ENCODE assay signal across 10 mouse cellular contexts in the genomic region with DNA sequence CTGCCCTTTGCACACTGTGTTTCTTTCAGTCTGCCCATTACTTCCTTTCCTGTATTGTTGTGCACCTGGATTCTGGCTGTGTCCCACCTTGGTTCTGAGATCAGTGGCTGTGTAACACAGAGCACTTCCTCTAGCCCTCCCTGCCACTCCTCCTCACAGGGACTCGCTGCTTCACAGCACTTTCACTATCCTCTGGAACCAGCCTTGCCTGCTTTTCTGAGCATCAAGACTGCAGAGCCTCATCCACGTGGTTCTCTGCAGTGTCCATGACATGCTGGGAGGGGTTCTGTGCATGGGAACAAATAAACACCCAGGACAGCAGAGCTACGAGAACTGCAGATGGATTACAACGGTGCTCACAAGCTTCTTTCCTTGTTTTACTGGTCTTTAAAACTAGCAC. TPM values are rescaled to one million over a fixed set of nuclear protein-coding genes. Genes with fewer than 3 reads are reported as not detected.
DNase-seq lines count a peak whose midpoint lies in the region; ATAC-seq and TF ChIP-seq lines count a peak whose summit lies in the region.
"Had no signal": no experiment of that assay in that cellular context is flagged by ENCODE, and none has a peak within 500 bp of the region (broad histone marks: within the 10 kb centered on the region; RNA-seq: fewer than 3 reads in every experiment).

No protein-coding gene starts in this region.

- H3K4me3 ChIP-seq in heart, adult 2 months = no peak overlapping the region
- no peak overlapping the region for H3K4me3 ChIP-seq in heart, embryonic 12.5 days
- no peak overlapping the region for H3K4me3 ChIP-seq in intestine, embryonic 14.5 days (ENCODE audit: low read depth, low read length)
- no peak overlapping the region for H3K4me3 ChIP-seq in forebrain, embryonic 15.5 days
- H3K4me3 ChIP-seq: limb, embryonic 15.5 days had no signal

- intact Hi-C loops in heart, adult 2 months (cut with DNase I) = no loop called here

- TF ChIP-seq POLR2A in heart, adult 2 months (IDR thresholded peaks at IDR 0.05; ENCODE audit: insufficient read depth, low read depth, low read length) = no peak

- peak overlapping the region; percentile 2; the same call in 1 of the 2 replicates for H3K9ac ChIP-seq in heart, adult 2 months (ENCODE audit: low read depth, low read length)
- no peak overlapping the region for H3K9ac ChIP-seq in heart, embryonic 12.5 days
- no peak overlapping the region for H3K9ac ChIP-seq in intestine, embryonic 14.5 days (ENCODE audit: low read length)
- no peak overlapping the region for H3K9ac ChIP-seq in forebrain, embryonic 15.5 days (replicated peaks)
- H3K9ac ChIP-seq: limb, embryonic 15.5 days had no signal

- H3K27ac ChIP-seq in heart, adult 2 months = no peak overlapping the region
- H3K27ac ChIP-seq in heart, embryonic 12.5 days (ENCODE audit: poor library complexity, severe bottlenecking) = no peak overlapping the region
- no peak overlapping the region for H3K27ac ChIP-seq in intestine, embryonic 14.5 days (ENCODE audit: low read depth)
- H3K27ac ChIP-seq in forebrain, embryonic 15.5 days (replicated peaks) = no peak overlapping the region
- H3K27ac ChIP-seq: limb, embryonic 15.5 days had no signal

- 0 out of 2 replicates have a peak, but pooled peaks cover 2% of the 10 kb centered on the region for H3K79me2 ChIP-seq in heart, adult 2 months (replicated peaks; ENCODE audit: control insufficient read depth, insufficient read depth, low read length)

- H3K9me3 ChIP-seq in heart, embryonic 12.5 days (replicated peaks) = no peaks in the 10 kb centered on the region
- no peaks in the 10 kb centered on the region for H3K9me3 ChIP-seq in intestine, embryonic 14.5 days (ENCODE audit: control insufficient read depth, low read length)
- no peaks in the 10 kb centered on the region for H3K9me3 ChIP-seq in forebrain, embryonic 15.5 days
- H3K9me3 ChIP-seq: limb, embryonic 15.5 days had no signal

- TF ChIP-seq EP300 in heart, adult 2 months (IDR thresholded peaks at IDR 0.05; ENCODE audit: insufficient read depth, low read depth, low read length) = no peak

- no peaks in the 10 kb centered on the region for H3K27me3 ChIP-seq in heart, adult 2 months (ENCODE audit: control insufficient read depth, insufficient read depth, low read length)
- H3K27me3 ChIP-seq in heart, embryonic 12.5 days (replicated peaks) = no peaks in the 10 kb centered on the region
- no peaks in the 10 kb centered on the region for H3K27me3 ChIP-seq in intestine, embryonic 14.5 days (replicated peaks; ENCODE audit: control insufficient read depth, insufficient read depth, low read length)
- no peaks in the 10 kb centered on the region for H3K27me3 ChIP-seq in forebrain, embryonic 15.5 days
- H3K27me3 ChIP-seq: limb, embryonic 15.5 days had no signal

- no peak for TF ChIP-seq CTCF in heart, adult 2 months (IDR thresholded peaks at IDR 0.05)

- DNase-seq in heart, adult 2 months = peak in 1 of 2 experiments; percentile 11
- peak; percentile 32 for DNase-seq in CD4-positive, CD25-positive, alpha-beta regulatory T cell, adult 2 months (ENCODE audit: low read depth, low spot score)
- DNase-seq in intestine, embryonic 14.5 days (ENCODE audit: low spot score) = peak; percentile 53
- peak; percentile 28 for DNase-seq in naive thymus-derived CD4-positive, alpha-beta T cell, adult 2 months (ENCODE audit: low read depth)
- no peak for DNase-seq in cerebellum, adult 11-12 months
- no peak for DNase-seq in frontal cortex, postnatal 25 days (ENCODE audit: low spot score in 2 of 2)
- DNase-seq: kidney, postnatal 25 days had no signal

- H3K36me3 ChIP-seq in heart, adult 2 months (ENCODE audit: control insufficient read depth, insufficient read depth, low read length) = peaks cover 2% of the 10 kb centered on the region; the same call in 1 of the 2 replicates
- H3K36me3 ChIP-seq in heart, embryonic 12.5 days = no peaks in the 10 kb centered on the region
- H3K36me3 ChIP-seq in intestine, embryonic 14.5 days (ENCODE audit: control insufficient read depth, insufficient read depth, low read length) = no peaks in the 10 kb centered on the region
- H3K36me3 ChIP-seq in forebrain, embryonic 15.5 days = no peaks in the 10 kb centered on the region; the same call in 1 of the 2 replicates
- H3K36me3 ChIP-seq: limb, embryonic 15.5 days had no signal

- no peak overlapping the region for H3K4me2 ChIP-seq in heart, embryonic 12.5 days
- no peak overlapping the region for H3K4me2 ChIP-seq in intestine, embryonic 14.5 days (ENCODE audit: low read length)
- no peak overlapping the region for H3K4me2 ChIP-seq in forebrain, embryonic 15.5 days (replicated peaks)
- H3K4me2 ChIP-seq: limb, embryonic 15.5 days had no signal

- peaks cover 5% of the 10 kb centered on the region for H3K4me1 ChIP-seq in heart, adult 2 months (ENCODE audit: control insufficient read depth, insufficient read depth, low read length)
- H3K4me1 ChIP-seq in heart, embryonic 12.5 days (replicated peaks) = peaks cover 22% of the 10 kb centered on the region
- H3K4me1 ChIP-seq in intestine, embryonic 14.5 days (replicated peaks; ENCODE audit: control insufficient read depth, insufficient read depth, low read length) = no peaks in the 10 kb centered on the region; the same call in 1 of the 2 replicates
- H3K4me1 ChIP-seq in forebrain, embryonic 15.5 days = no peaks in the 10 kb centered on the region

- 21% methylated on average over 4 of the region's 4 CpGs for WGBS in heart, adult 2 months
- 61% methylated on average over 4 of the region's 4 CpGs for WGBS in heart, embryonic 12.5 days
- whole genome bisulfite sequencing in intestine, embryonic 14.5 days = 36% methylated on average over 4 of the region's 4 CpGs
- 71% methylated on average over 4 of the region's 4 CpGs for WGBS in forebrain, embryonic 15.5 days

- ATAC-seq in heart, embryonic 12.5 days (ENCODE audit: insufficient number of reproducible peaks, low FRiP score) = no peak
- ATAC-seq in intestine, embryonic 14.5 days (replicated peaks; ENCODE audit: low FRiP score, low TSS enrichment, low read depth) = no peak
- no peak for ATAC-seq in forebrain, embryonic 15.5 days (replicated peaks)

RNA-seq across cellular contexts. Expression of gene Prdm2, which starts 22.1 kb away (rescaled TPM):
- 10 to 100 TPM; 20.1 to 22.0 TPM for total RNA-seq in heart, adult 2 months (2021)
- polyA plus RNA-seq in heart, adult 2 months (2012; rRNA removed) = 9.3 and 12.4 TPM in 2 replicates
- 10.4 and 11.6 TPM in 2 replicates for polyA plus RNA-seq in heart, embryonic 12.5 days (2016; fragmentation: Nextera tagmentation; extraction: Ambion mirVana)
- polyA plus RNA-seq in intestine, embryonic 14.5 days (2014; fragmentation: Nextera tagmentation; extraction: Ambion mirVana) = 12.4 and 12.5 TPM in 2 replicates
- polyA plus RNA-seq in forebrain, embryonic 15.5 days (2015; fragmentation: Nextera tagmentation; extraction: Ambion mirVana) = 16.9 and 18.4 TPM in 2 replicates

Comparison
In these comparisons a context has a peak if more than half of its experiments do, and no peak if none do; other contexts are left out.
1. DNase-seq: peak in CD4-positive, CD25-positive, alpha-beta regulatory T cell, adult 2 months (single experiment), intestine, embryonic 14.5 days (single experiment) and naive thymus-derived CD4-positive, alpha-beta T cell, adult 2 months (single experiment); none in cerebellum, adult 11-12 months (single experiment) and frontal cortex, postnatal 25 days (0 of 2).